Mouse (Mus musculus): ENCODE data around the gene Sec61a1. TPM values are rescaled to one million over a fixed set of nuclear protein-coding genes. Genes with fewer than 3 reads are reported as not detected.

The Sec61a1 gene
- total and polyA plus RNA-seq, 3 experiments = 162 to 328 (median 201) TPM

Other genes starting within 250 kb of the Sec61a1 start
- 10 to 100 TPM; 15.4 to 17.2 TPM for gene Eefsec, start 72.4 kb downstream of the Sec61a1 start, total RNA-seq (2021)
- gene Eefsec, start 72.4 kb downstream of the Sec61a1 start, polyA plus RNA-seq (2012; rRNA removed) = 18.0 and 22.4 TPM in 2 replicates
- gene Ruvbl1, start 53.5 kb downstream of the Sec61a1 start, total RNA-seq (2021) = 10 to 100 TPM; 29.8 to 33.1 TPM
- 14.7 and 19.4 TPM in 2 replicates for gene Ruvbl1, start 53.5 kb downstream of the Sec61a1 start, polyA plus RNA-seq (2012; rRNA removed)
- gene Kbtbd12, start 119.0 kb upstream of the Sec61a1 start, total RNA-seq (2021) = 1 to 10 TPM in 1 of 2 experiments, under 1 TPM in 1; 0.84 to 1.1 TPM
- 0.06 TPM in 1 of 2 replicates, not detected in the other for gene Kbtbd12, start 119.0 kb upstream of the Sec61a1 start, polyA plus RNA-seq (2012; rRNA removed)
- gene Mgll, start 205.5 kb upstream of the Sec61a1 start, total RNA-seq (2021) = 100 to 1,000 TPM; 192 to 194 TPM
- 360 and 467 TPM in 2 replicates for gene Mgll, start 205.5 kb upstream of the Sec61a1 start, polyA plus RNA-seq (2012; rRNA removed)